Mouse (Mus musculus): ENCODE measurements around the gene Spon1. TPM values are rescaled to one million over a fixed set of nuclear protein-coding genes. Genes with fewer than 3 reads are reported as not detected.

Spon1 gene
- polyA plus RNA-seq (2012; rRNA removed), result 27.2 and 28.1 TPM in 2 replicates

GRCm38 (mm10) chr7:113765667-113766497 is at the start of gene Spon1:
Gene Spon1, plus strand, starts transcription at chr7:113765998.

